Mouse (Mus musculus) stomach, postnatal 0 days (tissue): ENCODE measurements around the gene Megf11. TPM values are rescaled to one million over a fixed set of nuclear protein-coding genes. Genes with fewer than 3 reads are reported as not detected.

Source experiments
- ATAC-seq: fragments of 200-750 bp; cut with Nextera tagmentation; 2 replicates; pipeline ENCODE4 v1.8.0; 2017; ENCODE audit not compliant: low FRiP score, low TSS enrichment
- DNase-seq: peaks from one replicate; pipeline ENCODE4 v3.0.0-alpha.2; 2016; ENCODE audit warnings: low spot score
- H3K27ac ChIP-seq: fragments of 300-500 bp; sonication (generic); replicated peaks from 2 replicates; pipeline ENCODE4 v1.5.1; 2014; ENCODE audit warnings: mild to moderate bottlenecking, control low read depth
- H3K27me3 ChIP-seq: fragments of 300-500 bp; sonication (generic); 2 replicates; pipeline ENCODE4 v1.6.1; 2014; ENCODE audit warnings: low read length; ENCODE audit not compliant: control insufficient read depth, insufficient read depth
- H3K36me3 ChIP-seq: fragments of 300-500 bp; sonication (generic); 2 replicates; pipeline ENCODE4 v1.6.1; 2014; ENCODE audit warnings: low read length, mixed read lengths; ENCODE audit not compliant: control insufficient read depth, insufficient read depth
- H3K4me1 ChIP-seq: fragments of 300-500 bp; sonication (generic); replicated peaks from 2 replicates; pipeline ENCODE4 v1.6.1; 2014; ENCODE audit warnings: antibody characterized with exemption; ENCODE audit not compliant: control insufficient read depth, insufficient read depth
- H3K4me2 ChIP-seq: fragments of 300-500 bp; sonication (generic); replicated peaks from 2 replicates; pipeline ENCODE4 v1.6.1; 2014; ENCODE audit warnings: low read depth, mild to moderate bottlenecking, control low read depth, moderate library complexity
- H3K4me3 ChIP-seq: fragments of 300-500 bp; sonication (generic); 2 replicates; pipeline ENCODE4 v1.5.1; 2014; ENCODE audit warnings: low read depth, low read length, control low read depth
- H3K9ac ChIP-seq: fragments of 300-500 bp; sonication (generic); 2 replicates; pipeline ENCODE4 v1.6.1; 2014; ENCODE audit warnings: mild to moderate bottlenecking, low read length, control low read depth, mixed read lengths
- H3K9me3 ChIP-seq: fragments of 300-500 bp; sonication (generic); 2 replicates; pipeline ENCODE4 v1.6.1; 2016; ENCODE audit warnings: low read length; ENCODE audit not compliant: control insufficient read depth
- CTCF ChIP-seq: IDR thresholded peaks from 2 replicates; pipeline ENCODE4 v1.5.1; 2016; ENCODE audit warnings: antibody characterized with exemption, low read depth, mild to moderate bottlenecking, moderate library complexity
- EP300 ChIP-seq: optimal IDR thresholded peaks from 2 replicates; pipeline ENCODE3; 2016; ENCODE audit warnings: antibody characterized with exemption
- WGBS: fragments of 180-500 bp; shearing (Covaris S2); extraction: QIAGEN DNeasy Blood & Tissue Kit; methylation state at CpG from one replicate; pipeline ENCODE4 v1.1.7; 2014; 5-methylcytosine and 5-hydroxymethylcytosine counted together
- polyA plus RNA-seq: library from polyadenylated mRNA; unstranded; fragments of >200 nt; fragmentation: Nextera tagmentation; extraction: Ambion mirVana; gene quantifications from 2 replicates; pipeline ENCODE4 v1.2.1, GENCODE M21; 2015

Megf11 gene
- polyA plus RNA-seq, 1 experiment from 2014 or later: 0.46 TPM

- Histone ChIP-seq H3K9ac (no peak overlapping the region), H3K9me3 (no peaks in the 10 kb centered on the region), H3K4me3 (no peak overlapping the region), H3K27ac (no peak overlapping the region), H3K4me2 (no peak overlapping the region), H3K4me1 (no peaks in the 10 kb centered on the region), H3K27me3 (no peaks in the 10 kb centered on the region), H3K36me3 (no peaks in the 10 kb centered on the region)
- DNase-seq (no peak), ATAC-seq (no peak)
- 80% methylated on average over 5 of the region's 5 CpGs for WGBS
- no peak for TF ChIP-seq EP300
- no peak for TF ChIP-seq CTCF
These were observed 96.7 kb downstream of the Megf11 start for GRCm38 (mm10) chr9:64482126-64482525.

- Histone ChIP-seq H3K4me1 (no peaks in the 10 kb centered on the region), H3K36me3 (no peaks in the 10 kb centered on the region), H3K27ac (no peak overlapping the region), H3K9ac (no peak overlapping the region), H3K4me2 (no peak overlapping the region), H3K4me3 (no peak overlapping the region), H3K27me3 (no peaks in the 10 kb centered on the region), H3K9me3 (no peaks in the 10 kb centered on the region)
- DNase-seq (no peak), ATAC-seq (no peak)
- 44% methylated on average over 4 of the region's 4 CpGs for WGBS
- TF ChIP-seq CTCF: no peak
- no peak for TF ChIP-seq EP300
These were observed 102.0 kb downstream of the Megf11 start for GRCm38 (mm10) chr9:64487377-64487776.

- H3K27ac ChIP-seq: no peak overlapping the region
- no peak for TF ChIP-seq EP300
- no peak for TF ChIP-seq CTCF
- no peak for DNase-seq
- H3K36me3 ChIP-seq: no peaks in the 10 kb centered on the region
- H3K27me3 ChIP-seq: no peaks in the 10 kb centered on the region
- ATAC-seq: no peak
- 83% methylated on average over 6 of the region's 6 CpGs for WGBS
- no peak overlapping the region for H3K4me2 ChIP-seq
- no peaks in the 10 kb centered on the region for H3K4me1 ChIP-seq
- H3K9me3 ChIP-seq: no peaks in the 10 kb centered on the region
- H3K9ac ChIP-seq: no peak overlapping the region
- H3K4me3 ChIP-seq: no peak overlapping the region
These were observed 109.2 kb downstream of the Megf11 start for GRCm38 (mm10) chr9:64494647-64495046.

GRCm38 (mm10) chr9:64498929-64499328, 113.5 kb downstream of the Megf11 start:
- WGBS: 49% methylated on average over 5 of the region's 5 CpGs
- DNase-seq: no peak

GRCm38 (mm10) chr9:64501211-64501610, 115.8 kb downstream of the Megf11 start:
- Histone ChIP-seq H3K27ac (no peak overlapping the region), H3K4me2 (no peak overlapping the region), H3K9me3 (no peaks in the 10 kb centered on the region), H3K36me3 (no peaks in the 10 kb centered on the region), H3K27me3 (no peaks in the 10 kb centered on the region), H3K9ac (no peak overlapping the region), H3K4me1 (no peaks in the 10 kb centered on the region), H3K4me3 (no peak overlapping the region)
- ATAC-seq (no peak), DNase-seq (no peak)
- 95% methylated on average over 8 of the region's 8 CpGs for WGBS
- no peak for TF ChIP-seq CTCF
- TF ChIP-seq EP300: no peak

More at GRCm38 (mm10) chr9:64498929-64499328, 113.5 kb downstream of the Megf11 start:
- Histone ChIP-seq H3K36me3 (no peaks in the 10 kb centered on the region), H3K4me3 (no peak overlapping the region), H3K9me3 (no peaks in the 10 kb centered on the region), H3K4me1 (no peaks in the 10 kb centered on the region), H3K27me3 (no peaks in the 10 kb centered on the region), H3K27ac (no peak overlapping the region), H3K4me2 (no peak overlapping the region), H3K9ac (no peak overlapping the region)
- no peak for ATAC-seq
- TF ChIP-seq EP300 (no peak), CTCF (no peak)

GRCm38 (mm10) chr9:64503996-64504395, 118.6 kb downstream of the Megf11 start:
- Histone ChIP-seq H3K9ac (no peak overlapping the region), H3K4me2 (no peak overlapping the region), H3K36me3 (no peaks in the 10 kb centered on the region), H3K27me3 (no peaks in the 10 kb centered on the region), H3K9me3 (no peaks in the 10 kb centered on the region), H3K4me3 (no peak overlapping the region), H3K27ac (no peak overlapping the region), H3K4me1 (no peaks in the 10 kb centered on the region)
- WGBS: 67% methylated on average over 1 of the region's 1 CpGs
- TF ChIP-seq CTCF (no peak), EP300 (no peak)
- DNase-seq (no peak), ATAC-seq (no peak)
